Mouse (Mus musculus) right cerebral cortex, postnatal 36 days (tissue): ENCODE measurements around the gene Afdn.
"Not testable (repeated sequence)": the region's sequence is repeated elsewhere in the genome, so short reads cannot be mapped to it uniquely, and the experiment has no call there.

Experiments used
- DNase-seq, 2 experiments: peaks; one replicate each; pipeline ENCODE4 v3.0.0; 2022; ENCODE audit warnings: low spot score in 2 of 2, mixed read lengths in 1 of 2

Afdn gene

DNA sequence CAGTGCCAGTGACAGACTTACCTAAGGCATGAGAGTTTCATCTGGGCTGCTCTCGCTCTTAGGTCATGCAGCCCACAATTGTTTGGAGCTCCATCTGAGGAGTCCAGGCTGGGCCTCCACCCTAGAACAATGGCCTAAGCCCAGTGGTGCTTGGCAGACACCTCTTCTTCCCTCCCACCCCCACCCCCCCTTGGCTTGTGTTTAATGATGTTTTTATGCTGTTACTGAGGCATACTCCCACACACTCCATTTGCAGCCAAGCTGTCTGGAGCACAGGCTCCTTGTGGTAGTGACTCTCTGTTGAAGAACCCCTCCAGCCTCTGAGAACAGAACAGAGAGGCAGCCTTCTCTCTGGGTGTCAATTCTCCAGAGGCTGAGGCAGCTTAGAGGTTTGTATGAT lies 113.9 kb downstream of the Afdn start:
- peak in 1 of 2 experiments; percentile 78 for DNase-seq

DNA sequence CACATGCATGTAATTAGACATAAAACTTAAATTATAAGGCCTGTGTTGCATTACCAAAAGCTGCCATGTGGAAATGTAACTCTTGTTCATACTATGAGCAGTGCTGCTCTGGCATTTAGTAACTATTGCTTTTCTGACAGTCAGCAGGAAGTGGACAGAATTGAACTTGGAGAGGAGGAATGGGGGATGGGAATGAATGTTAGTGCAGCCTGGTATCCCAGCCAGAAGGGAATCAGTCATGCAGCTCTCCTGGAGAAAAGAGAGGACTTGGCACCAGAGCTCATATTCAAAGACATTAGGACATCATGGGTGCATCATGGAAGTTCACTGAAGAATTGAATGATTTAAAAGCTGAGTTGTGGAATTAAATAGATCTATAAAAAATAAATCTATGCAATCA lies 117.1 kb downstream of the Afdn start:
- DNase-seq: no peak

GRCm38 (mm10) chr17:13879731-13880130 lies 119.4 kb downstream of the Afdn start:
- no peak for DNase-seq

DNA sequence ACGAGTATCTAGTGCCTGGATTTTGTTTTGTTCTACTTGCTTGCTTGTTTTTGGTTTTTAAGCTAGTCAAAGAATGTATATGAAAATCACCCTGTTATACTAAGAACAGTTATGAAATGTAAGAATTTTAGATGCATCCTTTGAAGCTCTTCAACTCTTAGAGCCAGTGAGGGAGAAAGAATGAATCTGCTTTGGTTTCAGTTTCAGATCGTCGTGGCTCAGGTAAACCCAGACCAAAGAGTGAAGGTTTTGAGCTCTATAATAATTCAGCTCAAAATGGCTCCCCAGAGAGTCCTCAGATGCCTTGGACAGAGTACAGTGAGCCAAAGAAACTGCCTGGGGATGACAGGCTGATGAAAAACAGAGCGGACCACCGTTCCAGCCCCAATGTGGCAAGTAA lies 123.2 kb downstream of the Afdn start:
- DNase-seq: no peak

- no peak for DNase-seq
These were observed 129.6 kb downstream of the Afdn start for GRCm38 (mm10) chr17:13889818-13890434.

DNA sequence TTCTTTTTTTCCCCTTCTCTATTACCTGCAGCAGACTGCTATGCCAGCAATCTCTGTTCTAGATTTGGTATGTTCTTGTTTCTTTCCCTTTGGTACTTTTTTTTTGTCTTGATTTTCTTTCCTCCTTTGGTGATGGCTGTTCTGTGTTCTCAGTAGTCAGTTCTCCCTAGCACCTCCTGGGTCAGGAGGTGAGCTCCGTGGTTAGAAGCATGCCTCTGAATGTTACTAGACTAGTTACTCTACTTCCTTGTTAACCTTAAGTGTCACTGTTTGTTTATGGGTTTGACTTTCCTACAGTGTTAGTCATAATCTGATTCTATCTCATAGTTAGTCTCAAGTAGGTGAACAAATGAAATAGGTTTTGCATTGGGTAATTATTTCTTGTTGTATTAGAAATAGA lies 130.6 kb downstream of the Afdn start:
- DNase-seq: no peak

DNA sequence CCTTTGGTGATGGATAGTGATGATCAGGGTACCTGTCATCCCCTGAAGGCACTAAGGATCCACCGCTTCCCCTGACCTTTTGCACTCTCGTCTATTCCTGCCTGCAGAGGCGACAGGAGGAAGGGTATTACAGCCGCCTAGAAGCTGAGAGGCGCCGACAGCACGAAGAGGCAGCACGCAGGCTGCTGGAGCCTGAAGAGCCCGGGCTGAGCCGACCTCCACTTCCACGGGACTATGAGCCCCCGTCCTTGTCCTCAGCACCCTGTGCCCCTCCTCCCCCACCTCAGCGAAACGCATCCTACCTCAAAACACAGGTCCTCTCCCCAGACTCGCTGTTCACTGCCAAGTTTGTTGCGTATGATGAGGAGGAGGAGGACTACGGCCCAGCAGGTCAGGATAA lies 138.5 kb downstream of the Afdn start:
- no peak for DNase-seq

DNA sequence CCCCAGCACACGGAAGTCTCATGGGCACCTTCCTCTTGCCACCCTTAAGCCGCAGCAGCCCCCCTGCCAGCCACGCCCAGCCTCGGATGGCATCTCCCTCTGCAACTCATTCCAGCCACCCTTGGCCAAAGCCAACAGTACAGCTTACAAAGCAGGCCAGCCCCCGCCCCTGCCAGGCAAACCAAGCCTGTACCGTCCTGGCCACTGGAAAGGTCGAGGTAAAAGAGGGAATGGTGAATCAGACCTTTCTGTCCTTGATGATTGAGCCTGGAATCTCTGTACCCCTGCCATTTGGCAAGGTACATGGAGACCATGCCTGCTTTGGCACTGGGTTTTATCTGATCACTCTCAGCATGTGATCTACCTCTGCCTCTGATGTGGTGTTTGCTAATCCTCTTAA lies 138.9 kb downstream of the Afdn start:
- no peak for DNase-seq

DNA sequence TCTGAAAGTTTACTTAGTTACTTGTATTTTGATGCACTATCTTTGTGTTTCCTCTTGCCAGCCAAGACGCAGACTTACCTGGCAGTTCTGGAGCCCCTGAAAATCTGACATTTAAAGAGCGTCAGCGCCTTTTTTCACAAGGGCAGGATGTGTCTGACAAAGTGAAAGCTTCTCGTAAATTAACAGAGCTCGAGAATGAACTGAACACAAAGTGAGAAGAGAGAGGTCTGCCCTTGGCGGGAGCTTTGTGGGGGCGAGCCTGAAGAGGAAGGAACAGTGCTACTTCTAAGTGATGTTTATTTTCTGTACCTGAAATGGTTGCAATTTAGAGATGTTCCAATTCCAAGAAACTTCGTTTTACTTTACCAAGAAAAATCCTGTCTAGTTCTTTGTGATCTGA lies 143.5 kb downstream of the Afdn start:
- no peak for DNase-seq

DNA sequence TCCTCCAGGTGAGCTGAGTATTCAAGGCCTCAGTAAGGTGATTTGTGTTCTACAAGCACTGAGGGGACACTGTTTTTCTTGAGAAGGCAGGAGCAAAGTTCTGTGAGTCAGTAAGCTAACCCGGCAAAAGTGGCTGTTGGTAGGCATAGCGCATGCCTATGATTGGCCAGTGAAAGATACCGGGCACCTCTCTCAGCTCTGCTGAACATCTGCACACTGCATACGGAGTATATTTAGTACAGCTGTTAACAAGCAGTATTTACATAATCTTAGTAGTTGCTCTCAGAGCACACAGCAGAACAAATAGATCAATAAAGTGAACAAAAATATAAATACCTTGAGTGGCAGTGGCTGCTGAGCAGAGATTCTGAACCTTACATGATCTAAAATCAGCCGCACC lies 146.7 kb downstream of the Afdn start:
- no peak for DNase-seq

- DNase-seq: no peak
These were observed 147.3 kb downstream of the Afdn start for GRCm38 (mm10) chr17:13907681-13908080.

DNA sequence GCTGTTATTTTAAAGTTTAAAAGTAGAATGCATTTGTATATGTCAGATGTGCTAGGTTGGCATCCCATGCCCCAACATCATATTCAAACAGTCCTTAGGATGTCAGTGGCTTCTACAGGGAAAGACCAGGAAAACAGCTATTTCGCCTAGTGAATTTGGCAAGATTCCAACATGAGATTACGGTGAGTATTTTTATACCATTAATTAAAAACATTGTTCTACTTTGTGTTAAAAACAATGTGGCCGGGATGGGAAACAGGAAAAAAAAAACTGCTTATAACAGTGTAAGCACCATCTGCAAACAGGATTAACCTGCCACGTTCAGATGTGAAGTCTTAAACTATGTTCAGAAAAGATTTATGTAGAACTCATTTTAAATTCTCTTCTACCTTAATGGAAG lies 153.6 kb downstream of the Afdn start:
- DNase-seq: no peak

DNA sequence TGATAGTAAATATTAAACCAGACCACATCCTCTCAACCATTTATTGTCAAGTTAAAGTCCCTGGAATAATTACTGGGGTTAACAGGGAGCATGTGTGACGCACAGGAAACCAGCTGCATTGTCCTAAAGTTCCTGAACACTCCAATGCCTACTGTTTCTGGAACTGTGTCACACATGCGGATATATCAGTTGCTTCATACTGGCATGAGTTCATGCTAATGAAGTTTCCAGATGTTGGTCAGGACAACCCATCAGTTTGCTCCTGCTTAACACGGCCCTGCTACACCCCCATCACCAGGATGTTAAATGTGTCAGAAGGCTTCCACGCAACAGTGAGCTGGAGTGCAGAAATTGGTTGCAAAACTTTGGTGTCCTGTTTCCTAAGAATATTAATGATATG lies 154.2 kb downstream of the Afdn start:
- DNase-seq: no peak

DNA sequence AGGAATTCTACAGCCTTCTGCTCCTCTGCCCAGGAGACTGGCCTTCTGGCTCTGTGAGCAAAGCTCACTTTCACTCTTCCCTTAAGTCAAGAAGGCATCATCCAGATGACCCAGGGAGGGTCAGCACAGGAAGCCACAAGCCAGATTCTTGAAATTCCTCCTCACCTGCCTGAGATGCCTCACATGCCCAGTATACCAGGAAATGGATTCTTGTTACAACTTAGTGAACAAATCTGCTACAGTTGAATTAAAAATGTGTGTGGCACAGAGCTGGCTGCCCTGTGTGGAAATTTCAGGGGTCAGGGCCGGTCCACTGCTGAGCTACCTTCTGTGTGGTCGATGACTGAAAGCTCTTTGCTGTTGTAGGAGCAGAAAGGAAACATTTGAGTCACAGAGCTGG lies 160.4 kb downstream of the Afdn start:
- no peak for DNase-seq

DNA sequence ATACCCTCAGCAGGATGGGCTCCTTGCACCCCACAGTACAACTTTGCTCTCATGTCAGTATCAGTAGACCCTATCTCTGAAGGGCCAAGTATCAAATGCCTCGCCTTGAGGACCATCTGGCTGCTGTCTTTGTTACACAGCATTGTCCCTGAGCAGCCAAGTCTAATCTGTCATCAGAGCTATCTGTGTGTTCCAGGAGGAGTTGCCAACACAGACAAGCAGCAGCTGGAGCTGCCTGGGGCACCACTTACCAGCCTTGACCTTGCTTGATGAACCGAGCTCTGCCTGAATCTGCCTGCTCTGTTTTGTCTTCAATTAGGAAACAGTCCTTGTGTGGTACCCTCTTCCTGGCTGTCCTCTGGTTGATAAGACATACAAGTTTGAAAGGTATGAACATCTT lies 163.1 kb downstream of the Afdn start:
- DNase-seq: no peak

DNA sequence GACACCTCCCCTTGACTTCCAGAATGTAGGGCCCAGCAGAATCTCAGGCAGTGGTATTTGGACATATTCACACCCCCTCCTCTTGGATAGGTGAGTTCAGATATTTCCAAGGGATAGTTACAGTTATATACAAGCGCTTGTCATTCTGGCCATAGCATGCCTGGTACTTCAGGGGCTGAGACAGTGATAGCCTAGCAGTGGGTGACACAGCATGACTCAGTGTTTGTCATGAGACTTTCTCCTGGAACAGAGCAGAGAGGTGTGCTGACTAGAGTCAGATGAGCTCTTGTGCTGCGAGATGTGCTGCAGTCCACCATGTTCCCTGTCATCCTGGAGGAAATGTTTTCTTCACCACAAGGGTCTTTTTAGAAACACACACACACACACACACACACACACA lies 164.2 kb downstream of the Afdn start:
- DNase-seq: no peak

GRCm38 (mm10) chr17:13925931-13926330 lies 165.6 kb downstream of the Afdn start:
- no peak for DNase-seq

GRCm38 (mm10) chr17:13930421-13930820 lies 170.1 kb downstream of the Afdn start:
- no peak for DNase-seq

- not testable (repeated sequence) for DNase-seq
These were observed 175.0 kb downstream of the Afdn start for GRCm38 (mm10) chr17:13935364-13935763.

- DNase-seq: no peak
These were observed 177.4 kb downstream of the Afdn start for GRCm38 (mm10) chr17:13937787-13938186.

DNA sequence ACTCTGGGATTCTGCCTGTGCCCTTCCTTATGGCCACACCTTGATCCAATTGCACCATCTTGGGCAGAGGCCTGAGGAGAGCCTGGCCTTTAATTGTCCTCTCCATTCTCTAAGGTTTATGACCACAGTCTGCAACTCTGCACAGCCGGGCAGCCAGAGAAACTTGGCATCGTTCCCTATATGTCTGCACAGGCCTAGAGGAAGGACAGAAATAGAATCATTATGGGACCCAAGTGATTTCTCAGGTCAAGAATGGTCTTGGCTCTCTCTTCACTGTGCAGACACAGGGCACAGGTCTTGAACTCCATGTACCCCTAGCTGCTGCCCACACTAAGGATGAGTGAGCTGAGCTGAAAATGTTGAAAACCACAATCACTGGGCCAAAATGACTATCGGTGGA lies 178.3 kb downstream of the Afdn start:
- DNase-seq: no peak

DNA sequence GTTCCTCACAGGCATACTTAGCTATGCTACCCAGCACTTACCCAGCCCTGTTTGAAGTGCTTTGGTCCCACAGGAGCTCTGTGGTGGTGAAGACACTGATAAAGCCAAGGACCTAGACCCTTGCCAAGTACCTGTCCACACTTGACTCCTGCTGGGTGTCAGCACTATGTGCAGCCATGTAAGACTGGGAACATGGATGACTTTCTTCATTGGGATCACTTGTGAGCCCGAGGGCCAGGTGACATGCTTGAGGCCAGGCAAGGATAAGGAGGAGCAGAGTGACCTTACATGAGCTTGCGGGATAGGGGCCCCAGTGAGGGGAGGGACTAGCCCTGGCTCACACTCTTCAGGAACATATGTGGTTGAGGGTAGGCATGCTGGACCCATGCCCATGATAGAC lies 178.9 kb downstream of the Afdn start:
- not testable (repeated sequence) for DNase-seq

GRCm38 (mm10) chr17:13940487-13940886 lies 180.1 kb downstream of the Afdn start:
- DNase-seq: no peak

DNA sequence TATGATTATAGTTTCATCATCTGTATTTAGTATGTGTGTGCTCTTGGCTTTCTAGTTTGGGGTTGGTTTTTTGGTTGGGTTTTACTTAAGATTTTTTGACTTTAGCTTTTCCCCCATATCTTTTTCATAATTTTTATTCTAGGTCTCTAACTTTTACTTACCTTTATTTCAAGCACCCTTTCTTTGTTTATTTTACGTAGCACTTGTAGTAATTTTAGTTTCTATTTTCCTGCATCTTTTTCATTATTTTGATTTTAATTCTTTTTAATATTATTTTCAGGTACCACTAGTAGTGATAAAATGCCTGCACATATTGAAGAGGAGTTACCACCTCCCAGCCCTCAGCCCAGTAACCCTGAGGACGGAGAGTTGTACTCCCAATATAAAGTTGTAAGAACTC lies 187.7 kb downstream of the Afdn start, which contains the start of gene Gm7168:
Gene Gm7168 (plus strand): TSS at position 301 of the 400 bp plus-strand sequence.
- not testable (repeated sequence) for DNase-seq
